Mouse (Mus musculus) CD4-positive, CD25-positive, alpha-beta regulatory T cell, adult 2 months (primary cell): ENCODE results near the gene Pgm5.

ENCODE experiments used
- DNase-seq: peaks from one replicate; pipeline ENCODE4 v3.0.0-alpha.2; 2012; ENCODE audit warnings: low read depth, low spot score

Pgm5 gene

GRCm38 (mm10) chr19:24667527-24667926, 194.1 kb downstream of the Pgm5 start:
- no peak for DNase-seq

- no peak for DNase-seq
These were observed 195.9 kb downstream of the Pgm5 start for GRCm38 (mm10) chr19:24665771-24666170.

GRCm38 (mm10) chr19:24662346-24662745, 199.3 kb downstream of the Pgm5 start:
- no peak for DNase-seq

DNA sequence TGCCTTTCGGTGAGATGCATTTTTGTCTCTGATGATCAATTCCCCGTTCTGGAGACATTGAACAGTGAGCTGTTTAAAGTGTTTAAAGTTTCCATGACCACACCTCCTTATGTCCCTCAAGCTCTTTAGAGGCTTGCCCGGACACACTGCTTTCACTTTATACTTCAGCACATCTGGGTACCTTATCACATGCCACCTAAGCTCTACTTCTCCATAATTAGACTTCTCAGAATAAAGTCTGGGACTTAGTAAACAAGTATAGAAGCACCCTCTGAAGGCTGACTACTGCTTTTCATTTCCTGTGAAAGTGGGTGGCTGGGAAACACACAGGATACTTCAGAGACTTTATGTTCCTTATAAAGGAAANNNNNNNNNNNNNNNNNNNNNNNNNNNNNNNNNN, 204.7 kb downstream of the Pgm5 start:
- peak; percentile 36 for DNase-seq

GRCm38 (mm10) chr19:24653230-24653799, 208.3 kb downstream of the Pgm5 start:
- DNase-seq: no peak

GRCm38 (mm10) chr19:24652342-24653019, 209.2 kb downstream of the Pgm5 start:
- no peak for DNase-seq

- no peak for DNase-seq
These were observed 210.1 kb downstream of the Pgm5 start for GRCm38 (mm10) chr19:24651595-24651994.

DNA sequence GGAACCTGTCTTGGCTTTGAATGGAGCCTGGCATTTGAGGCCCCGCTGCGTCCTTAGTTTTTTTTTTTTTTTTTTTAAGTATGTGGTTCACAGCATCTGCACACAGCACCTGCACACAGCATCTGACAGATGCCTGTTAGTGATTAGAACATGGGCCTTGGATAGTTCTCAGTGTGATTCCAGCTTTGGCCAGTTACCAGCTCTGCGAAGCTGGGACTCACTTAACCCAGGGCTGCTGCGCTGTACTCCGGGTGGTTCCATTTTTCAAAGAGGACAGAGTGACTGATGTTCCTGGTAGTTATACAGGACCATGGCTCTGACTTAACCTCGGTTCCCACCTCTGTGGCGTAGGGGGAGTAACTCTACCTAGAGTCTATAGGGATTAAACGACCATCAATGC, 211.2 kb downstream of the Pgm5 start:
- no peak for DNase-seq

DNA sequence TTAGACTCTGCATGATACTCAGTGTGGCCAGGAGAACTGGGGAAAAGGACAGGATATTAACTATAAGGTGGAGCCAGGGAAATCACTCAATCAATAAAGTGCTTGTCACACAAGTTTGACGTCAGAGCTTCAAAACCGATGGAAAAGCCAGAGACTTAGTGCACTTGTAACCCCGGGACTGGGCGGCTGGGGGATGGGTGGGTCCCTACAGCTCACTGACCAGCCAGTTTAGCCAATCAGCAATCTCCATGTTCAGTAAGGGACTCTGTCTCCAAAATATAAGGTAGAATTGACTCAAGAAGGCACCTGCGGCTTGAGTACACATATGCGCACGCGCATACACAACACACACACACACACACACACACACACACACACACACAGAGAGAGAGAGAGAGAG, 213.6 kb downstream of the Pgm5 start:
- no peak for DNase-seq

GRCm38 (mm10) chr19:24646162-24646829, 215.4 kb downstream of the Pgm5 start:
- peak; percentile 47 for DNase-seq

- no peak for DNase-seq
These were observed 216.7 kb downstream of the Pgm5 start for GRCm38 (mm10) chr19:24644971-24645370.

- no peak for DNase-seq
These were observed 220.7 kb downstream of the Pgm5 start for GRCm38 (mm10) chr19:24640982-24641381.

GRCm38 (mm10) chr19:24637988-24638387, 223.7 kb downstream of the Pgm5 start:
- no peak for DNase-seq

GRCm38 (mm10) chr19:24636616-24637015, 225.0 kb downstream of the Pgm5 start:
- no peak for DNase-seq

DNA sequence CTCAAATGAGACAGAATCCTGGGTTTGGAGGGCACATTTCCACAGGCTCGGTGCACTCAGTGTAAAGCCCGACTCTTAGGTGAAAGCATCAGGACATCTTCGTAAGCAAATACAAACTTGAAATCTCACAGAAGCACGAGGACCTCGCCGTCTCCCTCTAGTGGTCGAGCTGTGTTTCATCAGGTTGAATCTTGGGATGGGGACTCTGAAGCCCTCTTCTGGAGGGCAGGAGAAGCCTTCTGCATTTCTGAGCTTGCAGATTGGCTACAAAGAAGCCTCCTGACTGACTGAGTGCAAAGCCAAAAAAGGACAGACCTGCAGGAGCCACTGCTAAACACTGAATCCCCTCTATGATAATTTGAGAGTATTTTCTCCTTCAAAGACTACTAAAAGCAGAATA, 227.1 kb downstream of the Pgm5 start:
- DNase-seq: peak; percentile 87
